Mouse (Mus musculus) spleen, postnatal 14 days (tissue): Measurements from ENCODE around the gene Csnk1g2.
"Not testable (repeated sequence)": the region's sequence is repeated elsewhere in the genome, so short reads cannot be mapped to it uniquely, and the experiment has no call there.

Experiments
- DNase-seq, 2 experiments: peaks; one replicate each; pipeline ENCODE4 v3.0.0; 2021 to 2022; ENCODE audit warnings: low spot score in 2 of 2

Csnk1g2 gene

GRCm38 (mm10) chr10:80602698-80603325 lies 19.8 kb upstream of the Csnk1g2 start, which contains the start of the genes Scamp4 and Adat3:
Gene Scamp4 (plus strand): TSS chr10:80602872.
Gene Adat3 (plus strand): TSS chr10:80602880.
- DNase-seq: peak; percentile 87 to 90

- no peak for DNase-seq
Observed at GRCm38 (mm10) chr10:80603364-80603763, 19.3 kb upstream of the Csnk1g2 start.

GRCm38 (mm10) chr10:80604001-80604509 lies 18.6 kb upstream of the Csnk1g2 start:
- peak; percentile 45 to 68 for DNase-seq

GRCm38 (mm10) chr10:80604988-80605387 lies 17.6 kb upstream of the Csnk1g2 start:
- no peak for DNase-seq

- DNase-seq: not testable (repeated sequence)
Observed at GRCm38 (mm10) chr10:80605721-80606120, 16.9 kb upstream of the Csnk1g2 start, which contains the start of gene Gm49322. Gene Gm49322 (plus strand): TSS chr10:80606021.

GRCm38 (mm10) chr10:80606306-80606705 lies 16.3 kb upstream of the Csnk1g2 start:
- DNase-seq: no peak

- DNase-seq: no peak
Observed at GRCm38 (mm10) chr10:80606737-80607350, 15.8 kb upstream of the Csnk1g2 start.

- no peak for DNase-seq
Observed at GRCm38 (mm10) chr10:80608435-80608834, 14.2 kb upstream of the Csnk1g2 start.

GRCm38 (mm10) chr10:80609269-80609924 lies 13.2 kb upstream of the Csnk1g2 start:
- DNase-seq: no peak

GRCm38 (mm10) chr10:80610116-80610785 lies 12.4 kb upstream of the Csnk1g2 start:
- no peak for DNase-seq

GRCm38 (mm10) chr10:80611024-80611423 lies 11.6 kb upstream of the Csnk1g2 start:
- peak; percentile 50 to 58 for DNase-seq

- DNase-seq: no peak
Observed at GRCm38 (mm10) chr10:80611905-80612304, 10.7 kb upstream of the Csnk1g2 start.

GRCm38 (mm10) chr10:80613821-80614220 lies 8.8 kb upstream of the Csnk1g2 start:
- no peak for DNase-seq

- no peak for DNase-seq
Observed at GRCm38 (mm10) chr10:80614351-80614750, 8.3 kb upstream of the Csnk1g2 start.

- peak in 1 of 2 experiments; percentile 22 for DNase-seq
Observed at GRCm38 (mm10) chr10:80618181-80618580, 4.5 kb upstream of the Csnk1g2 start.

- no peak for DNase-seq
Observed at GRCm38 (mm10) chr10:80619465-80620244, 3.0 kb upstream of the Csnk1g2 start.

GRCm38 (mm10) chr10:80620365-80620764 lies 2.3 kb upstream of the Csnk1g2 start:
- DNase-seq: no peak

GRCm38 (mm10) chr10:80620796-80621689 lies 1.6 kb upstream of the Csnk1g2 start:
- DNase-seq: no peak

- no peak for DNase-seq
Observed at GRCm38 (mm10) chr10:80621690-80621939, 1.0 kb upstream of the Csnk1g2 start.

- DNase-seq: peak; percentile 98 to 99
Observed at GRCm38 (mm10) chr10:80621940-80622660, 538 bp upstream of the Csnk1g2 start.
